Mouse (Mus musculus) cerebellum, adult 2 months (tissue): ENCODE results near the gene Twf1.

Experiments used
- CTCF ChIP-seq: fragments of 200-500 bp; IDR thresholded peaks from 2 replicates; pipeline ENCODE4 v1.5.1; 2011; ENCODE audit warnings: low read depth, mild to moderate bottlenecking, control low read depth, low read length, moderate library complexity, borderline replicate concordance; ENCODE audit not compliant: insufficient read depth
- POLR2A ChIP-seq: fragments of 200-500 bp; IDR thresholded peaks from 2 replicates; pipeline ENCODE4 v1.6.1; 2011; ENCODE audit warnings: low read length, control low read depth, borderline replicate concordance; ENCODE audit not compliant: insufficient read depth

- TF ChIP-seq CTCF (0 out of 2 replicates have a peak, but pooled peaks have one; percentile 14), POLR2A (0 out of 2 replicates have a peak, but pooled peaks have one; percentile 18)
These were observed 46.2 kb downstream of the Twf1 start, which contains the start of the genes Pus7l and Irak4 for GRCm38 (mm10) chr15:94543409-94544051.
